Mouse (Mus musculus): ENCODE data around the gene Pigl. TPM values are rescaled to one million over a fixed set of nuclear protein-coding genes. Genes with fewer than 3 reads are reported as not detected.
"Not testable (repeated sequence)": the region's sequence is repeated elsewhere in the genome, so short reads cannot be mapped to it uniquely, and the experiment has no call there.

Gene Pigl
- polyA plus RNA-seq, 1 experiment = 7.7 TPM

DNA sequence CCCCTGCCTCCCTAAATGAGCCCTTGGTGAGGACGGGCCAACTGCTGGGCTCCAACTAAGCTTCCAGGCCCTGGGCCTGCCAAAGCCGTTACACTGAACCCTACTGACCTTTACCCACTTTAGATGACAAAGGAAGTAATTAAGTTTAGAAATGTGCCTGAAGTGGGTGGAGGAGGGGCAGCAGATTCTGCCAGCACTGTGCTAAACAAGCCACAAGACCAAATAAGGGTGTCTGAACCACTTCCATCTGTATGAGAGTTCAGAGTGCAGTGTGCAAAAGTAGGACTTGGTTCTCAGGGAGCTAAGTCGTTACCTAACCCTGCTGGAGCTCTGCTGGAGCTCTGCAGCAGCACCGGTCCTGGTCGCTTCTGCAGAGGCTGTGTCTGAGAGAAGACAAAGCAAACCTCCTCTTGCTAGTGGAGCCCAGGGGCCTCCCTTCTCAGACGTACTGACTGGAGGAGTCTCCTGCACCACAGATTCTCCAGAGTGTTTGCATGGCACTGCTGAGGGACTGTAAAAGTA lies 36.6 kb downstream of the Pigl start:
- no peak overlapping the region for H3K27ac ChIP-seq (ENCODE audit: insufficient read depth, low read length)
- no peaks in the 10 kb centered on the region for H3K4me1 ChIP-seq (ENCODE audit: control insufficient read depth, insufficient read depth, low read length)
- H3K27me3 ChIP-seq (ENCODE audit: control insufficient read depth, insufficient read depth, low read length) = no peaks in the 10 kb centered on the region
- no peak overlapping the region for H3K4me3 ChIP-seq (replicated peaks; ENCODE audit: insufficient read depth, low read depth, low read length)
- 30% methylated on average over 6 of the region's 6 CpGs for WGBS
- TF ChIP-seq CTCF (IDR thresholded peaks at IDR 0.05; ENCODE audit: borderline replicate concordance, insufficient read depth, low read depth, low read length) (no peak), POLR2A (IDR thresholded peaks at IDR 0.05; ENCODE audit: borderline replicate concordance, insufficient read depth, low read length) (0 out of 2 replicates have a peak, but pooled peaks have one; percentile 6)
- DNase-seq = no peak

DNA sequence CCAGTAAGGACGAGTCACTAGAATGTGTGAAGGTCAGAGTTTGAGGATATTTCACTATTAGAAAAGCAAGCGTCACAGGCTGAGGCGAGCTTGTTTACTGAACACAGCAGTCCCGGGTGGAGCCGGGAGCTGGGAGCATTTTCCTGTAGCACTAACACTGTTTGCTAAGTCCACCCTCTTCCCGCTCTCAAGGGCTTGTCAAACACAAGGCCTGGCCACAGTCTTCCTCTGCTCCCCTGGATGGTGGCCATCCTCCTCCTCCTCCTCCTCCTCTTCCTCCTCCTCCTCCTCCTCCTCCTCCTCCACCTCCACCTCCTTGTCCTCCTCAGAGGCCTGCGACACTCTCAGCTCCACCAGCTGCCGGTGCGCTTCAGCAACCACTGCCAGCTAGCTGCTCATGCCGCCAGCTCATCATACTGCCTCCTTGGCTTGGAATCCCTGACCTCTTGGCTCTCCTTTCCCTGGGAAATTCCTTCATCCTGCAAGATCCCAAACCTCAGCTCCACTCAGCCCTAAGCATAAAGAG lies 37.1 kb downstream of the Pigl start:
- no peaks in the 10 kb centered on the region for H3K27me3 ChIP-seq (ENCODE audit: control insufficient read depth, insufficient read depth, low read length)
- DNase-seq = peak in 1 of 2 experiments; percentile 12
- no peak overlapping the region for H3K27ac ChIP-seq (ENCODE audit: insufficient read depth, low read length)
- no peaks in the 10 kb centered on the region for H3K4me1 ChIP-seq (ENCODE audit: control insufficient read depth, insufficient read depth, low read length)
- TF ChIP-seq POLR2A (IDR thresholded peaks at IDR 0.05; ENCODE audit: borderline replicate concordance, insufficient read depth, low read length) (no peak), CTCF (IDR thresholded peaks at IDR 0.05; ENCODE audit: borderline replicate concordance, insufficient read depth, low read depth, low read length) (no peak)
- H3K4me3 ChIP-seq (replicated peaks; ENCODE audit: insufficient read depth, low read depth, low read length) = no peak overlapping the region
- WGBS = 58% methylated on average over 10 of the region's 10 CpGs

GRCm38 (mm10) chr11:62496151-62496715 lies 38.0 kb downstream of the Pigl start:
- DNase-seq = peak; percentile 12 to 18
- H3K27ac ChIP-seq (ENCODE audit: insufficient read depth, low read length) = no peak overlapping the region
- TF ChIP-seq CTCF (IDR thresholded peaks at IDR 0.05; ENCODE audit: borderline replicate concordance, insufficient read depth, low read depth, low read length) (peak; percentile 52; the same call in 1 of the 2 replicates), POLR2A (IDR thresholded peaks at IDR 0.05; ENCODE audit: borderline replicate concordance, insufficient read depth, low read length) (no peak)

GRCm38 (mm10) chr11:62497181-62497580 lies 38.9 kb downstream of the Pigl start:
- 65% methylated on average over 3 of the region's 3 CpGs for WGBS
- no peaks in the 10 kb centered on the region for H3K27me3 ChIP-seq (ENCODE audit: control insufficient read depth, insufficient read depth, low read length)
- H3K4me3 ChIP-seq (replicated peaks; ENCODE audit: insufficient read depth, low read depth, low read length) = no peak overlapping the region
- DNase-seq = no peak
- no peaks in the 10 kb centered on the region for H3K4me1 ChIP-seq (ENCODE audit: control insufficient read depth, insufficient read depth, low read length)
- H3K27ac ChIP-seq (ENCODE audit: insufficient read depth, low read length) = no peak overlapping the region
- TF ChIP-seq POLR2A (IDR thresholded peaks at IDR 0.05; ENCODE audit: borderline replicate concordance, insufficient read depth, low read length) (no peak), CTCF (IDR thresholded peaks at IDR 0.05; ENCODE audit: borderline replicate concordance, insufficient read depth, low read depth, low read length) (no peak)

More at GRCm38 (mm10) chr11:62496151-62496715, 38.0 kb downstream of the Pigl start:
- no peak overlapping the region for H3K4me3 ChIP-seq (replicated peaks; ENCODE audit: insufficient read depth, low read depth, low read length)
- WGBS = 61% methylated on average over 5 of the region's 5 CpGs
- H3K27me3 ChIP-seq (ENCODE audit: control insufficient read depth, insufficient read depth, low read length) = no peaks in the 10 kb centered on the region
- no peaks in the 10 kb centered on the region for H3K4me1 ChIP-seq (ENCODE audit: control insufficient read depth, insufficient read depth, low read length)

DNA sequence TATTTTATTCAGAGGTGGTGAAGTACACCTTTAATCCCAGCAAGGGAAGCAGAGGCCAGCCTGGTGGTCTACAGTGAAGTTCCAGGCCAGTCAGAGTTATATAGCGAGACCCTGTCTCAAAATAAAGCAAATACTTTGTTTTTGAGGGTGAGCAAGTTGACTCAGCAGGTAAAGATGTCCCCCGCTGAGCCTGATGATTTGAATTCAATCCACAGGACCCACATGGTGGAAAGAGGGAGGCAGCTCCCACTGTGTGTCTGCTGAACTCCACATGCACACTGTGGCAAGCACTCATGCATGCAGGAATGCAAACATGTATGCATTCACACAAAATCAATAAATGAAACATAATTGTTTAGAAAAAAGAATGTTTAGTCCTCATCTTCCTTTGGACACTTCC lies 40.5 kb downstream of the Pigl start:
- no peak for DNase-seq
- WGBS = 85% methylated on average over 2 of the region's 2 CpGs
- H3K27me3 ChIP-seq (ENCODE audit: control insufficient read depth, insufficient read depth, low read length) = no peaks in the 10 kb centered on the region
- TF ChIP-seq POLR2A (IDR thresholded peaks at IDR 0.05; ENCODE audit: borderline replicate concordance, insufficient read depth, low read length) (no peak), CTCF (IDR thresholded peaks at IDR 0.05; ENCODE audit: borderline replicate concordance, insufficient read depth, low read depth, low read length) (no peak)
- H3K4me3 ChIP-seq (replicated peaks; ENCODE audit: insufficient read depth, low read depth, low read length) = no peak overlapping the region
- no peak overlapping the region for H3K27ac ChIP-seq (ENCODE audit: insufficient read depth, low read length)
- no peaks in the 10 kb centered on the region for H3K4me1 ChIP-seq (ENCODE audit: control insufficient read depth, insufficient read depth, low read length)

DNA sequence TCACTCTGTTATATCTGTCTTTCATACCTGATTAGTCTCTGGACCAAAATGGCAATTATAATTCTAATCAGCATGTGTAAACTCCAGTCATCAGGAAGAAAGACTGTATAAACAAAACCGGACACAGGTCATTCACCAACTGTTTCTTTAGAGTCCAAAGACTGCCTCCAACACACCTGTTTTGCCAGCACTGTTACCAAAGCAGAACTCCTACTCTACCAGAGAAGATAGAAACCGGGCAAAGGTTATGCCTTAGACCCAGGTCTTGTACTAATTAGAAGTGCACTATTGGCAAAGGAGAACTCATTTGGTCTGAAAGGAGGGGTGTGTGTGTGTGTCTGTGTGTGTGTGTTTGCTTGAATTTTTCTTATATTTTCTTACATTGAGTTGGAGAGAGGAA lies 42.3 kb downstream of the Pigl start:
- TF ChIP-seq CTCF (IDR thresholded peaks at IDR 0.05; ENCODE audit: borderline replicate concordance, insufficient read depth, low read depth, low read length) (no peak), POLR2A (IDR thresholded peaks at IDR 0.05; ENCODE audit: borderline replicate concordance, insufficient read depth, low read length) (no peak)
- H3K4me1 ChIP-seq (ENCODE audit: control insufficient read depth, insufficient read depth, low read length) = no peaks in the 10 kb centered on the region
- no peaks in the 10 kb centered on the region for H3K27me3 ChIP-seq (ENCODE audit: control insufficient read depth, insufficient read depth, low read length)
- H3K27ac ChIP-seq (ENCODE audit: insufficient read depth, low read length) = no peak overlapping the region
- DNase-seq = no peak
- WGBS = 92% methylated on average over 2 of the region's 2 CpGs
- H3K4me3 ChIP-seq (replicated peaks; ENCODE audit: insufficient read depth, low read depth, low read length) = no peak overlapping the region

- TF ChIP-seq POLR2A (IDR thresholded peaks at IDR 0.05; ENCODE audit: borderline replicate concordance, insufficient read depth, low read length) (no peak), CTCF (IDR thresholded peaks at IDR 0.05; ENCODE audit: borderline replicate concordance, insufficient read depth, low read depth, low read length) (no peak)
- no peak overlapping the region for H3K4me3 ChIP-seq (replicated peaks; ENCODE audit: insufficient read depth, low read depth, low read length)
- H3K27ac ChIP-seq (ENCODE audit: insufficient read depth, low read length) = no peak overlapping the region
- WGBS = 86% methylated on average over 4 of the region's 4 CpGs
- no peaks in the 10 kb centered on the region for H3K4me1 ChIP-seq (ENCODE audit: control insufficient read depth, insufficient read depth, low read length)
- H3K27me3 ChIP-seq (ENCODE audit: control insufficient read depth, insufficient read depth, low read length) = no peaks in the 10 kb centered on the region
- DNase-seq = no peak
Measured at GRCm38 (mm10) chr11:62507683-62508082, 49.4 kb downstream of the Pigl start.

DNA sequence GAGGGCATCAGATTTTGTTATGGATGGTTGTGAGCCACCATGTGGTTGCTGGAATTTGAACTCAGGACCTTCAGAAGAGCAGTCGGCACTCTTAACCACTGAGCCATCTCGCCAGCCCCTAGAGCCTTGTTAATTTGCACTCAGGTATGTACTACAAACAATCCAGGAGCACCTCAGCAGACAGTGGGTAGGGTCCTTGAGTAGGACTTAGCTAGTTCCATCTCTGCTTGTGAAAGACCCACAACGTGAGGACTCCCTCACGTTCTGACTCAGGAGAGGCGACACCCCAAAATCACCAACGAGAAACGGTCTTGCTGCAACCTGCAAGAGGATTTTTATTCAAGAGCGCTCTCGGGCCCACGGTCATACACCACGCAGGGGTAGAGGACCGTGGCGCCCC lies 50.1 kb downstream of the Pigl start:
- not testable (repeated sequence) for H3K4me3 ChIP-seq (replicated peaks; ENCODE audit: insufficient read depth, low read depth, low read length); H3K27ac ChIP-seq (ENCODE audit: insufficient read depth, low read length); H3K4me1 ChIP-seq (ENCODE audit: control insufficient read depth, insufficient read depth, low read length); DNase-seq; H3K27me3 ChIP-seq (ENCODE audit: control insufficient read depth, insufficient read depth, low read length)
- WGBS = 96% methylated on average over 13 of the region's 13 CpGs

- 96% methylated on average over 5 of the region's 5 CpGs for WGBS
- H3K27me3 ChIP-seq (ENCODE audit: control insufficient read depth, insufficient read depth, low read length); H3K4me3 ChIP-seq (replicated peaks; ENCODE audit: insufficient read depth, low read depth, low read length); H3K27ac ChIP-seq (ENCODE audit: insufficient read depth, low read length); DNase-seq; H3K4me1 ChIP-seq (ENCODE audit: control insufficient read depth, insufficient read depth, low read length): not testable (repeated sequence)
Measured at GRCm38 (mm10) chr11:62508816-62509215, 50.6 kb downstream of the Pigl start.

All from cerebellum, adult 2 months (tissue).